Mouse (Mus musculus) ES-Bruce4 (cell line): ENCODE results near the gene 1700093K21Rik.

Experiments used
- CTCF ChIP-seq: IDR thresholded peaks from one replicate; pipeline ENCODE4 v1.8.1; 2011; ENCODE audit warnings: low read depth, low read length
- EP300 ChIP-seq: IDR thresholded peaks from 2 replicates; pipeline ENCODE4 v1.6.1; 2011; ENCODE audit warnings: low read depth, low read length; ENCODE audit not compliant: insufficient read depth
- POLR2A ChIP-seq: IDR thresholded peaks from one replicate; pipeline ENCODE4 v1.8.1; 2011; ENCODE audit warnings: low read length; ENCODE audit not compliant: insufficient read depth

- TF ChIP-seq CTCF (no peak), EP300 (no peak), POLR2A (no peak)
These were observed 24.3 kb downstream of the 1700093K21Rik start for GRCm38 (mm10) chr11:23496661-23497060.
